ENCODE assay signal across 22 mouse cellular contexts in the genomic region with DNA sequence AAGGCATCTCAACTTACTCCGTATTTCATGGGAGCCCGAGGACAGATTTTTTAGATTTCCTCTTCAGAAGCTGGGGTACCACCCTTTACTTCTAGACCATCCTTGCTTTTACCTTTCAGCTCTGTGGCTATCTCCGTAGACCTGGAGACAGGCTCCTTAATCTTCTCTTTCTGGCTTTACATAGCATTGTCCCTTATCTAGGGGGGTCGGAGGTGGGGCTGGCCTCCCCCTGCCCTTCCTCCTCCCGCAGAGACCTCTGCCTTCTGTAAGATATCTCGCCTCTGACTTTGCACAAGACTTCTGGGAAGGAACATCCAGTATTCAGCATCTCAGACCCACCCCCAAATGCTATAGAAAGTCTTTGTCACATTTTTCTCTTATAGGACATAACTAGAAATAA.
"Had no signal": no experiment of that assay in that cellular context is flagged by ENCODE, and none has a peak within 500 bp of the region (broad histone marks: within the 10 kb centered on the region; RNA-seq: fewer than 3 reads in every experiment).

No protein-coding gene starts in this region.

- H3K9me3 ChIP-seq: midbrain, embryonic 10.5 days; midbrain, embryonic 13.5 days; neural tube, embryonic 13.5 days; stomach, embryonic 15.5 days had no signal

- H3K27me3 ChIP-seq: midbrain, embryonic 13.5 days; neural tube, embryonic 13.5 days; stomach, embryonic 15.5 days had no signal

- H3K4me3 ChIP-seq: layer of hippocampus, adult 2 months; midbrain, embryonic 10.5 days; midbrain, embryonic 13.5 days; myocyte; neural tube, embryonic 13.5 days; stomach, embryonic 15.5 days had no signal

- ATAC-seq: inflammation-experienced regulatory T-cells, adult 6 months; intestine, embryonic 16.5 days; lung, postnatal 0 days; midbrain, embryonic 13.5 days; midbrain, embryonic 16.5 days had no signal

- H3K9ac ChIP-seq: lung, embryonic 14.5 days; midbrain, embryonic 13.5 days; neural tube, embryonic 13.5 days; stomach, embryonic 15.5 days had no signal

- H3K4me1 ChIP-seq: midbrain, embryonic 10.5 days; midbrain, embryonic 13.5 days had no signal

- DNase-seq: kidney, adult 18-20 months; kidney, adult 9 months; kidney, postnatal 25 days; layer of hippocampus, adult 9-11 months; lung, embryonic 14.5 days; retina, postnatal 1 day; right cerebral cortex, postnatal 25 days; spleen, adult 18-20 months; thymus, adult 2 months; thymus, postnatal 25 days had no signal

- H3K4me2 ChIP-seq: lung, embryonic 14.5 days; midbrain, embryonic 13.5 days; neural tube, embryonic 13.5 days; stomach, embryonic 15.5 days had no signal

- H3K36me3 ChIP-seq: midbrain, embryonic 13.5 days; neural tube, embryonic 13.5 days had no signal

- H3K27ac ChIP-seq: kidney, postnatal 0 days; layer of hippocampus, adult 2 months; macrophage; midbrain, embryonic 10.5 days; midbrain, embryonic 13.5 days; neural tube, embryonic 13.5 days; stomach, embryonic 15.5 days had no signal
